Mouse (Mus musculus): ENCODE data around the gene Zfp472.

The Zfp472 gene

GRCm38 (mm10) chr17:32965623-32966290 lies at the start of gene Zfp472:
Zfp472 (plus strand) TSS chr17:32965814.
- peak; percentile 82 to 90 for DNase-seq (ENCODE audit: low spot score in 2 of 2)

DNA sequence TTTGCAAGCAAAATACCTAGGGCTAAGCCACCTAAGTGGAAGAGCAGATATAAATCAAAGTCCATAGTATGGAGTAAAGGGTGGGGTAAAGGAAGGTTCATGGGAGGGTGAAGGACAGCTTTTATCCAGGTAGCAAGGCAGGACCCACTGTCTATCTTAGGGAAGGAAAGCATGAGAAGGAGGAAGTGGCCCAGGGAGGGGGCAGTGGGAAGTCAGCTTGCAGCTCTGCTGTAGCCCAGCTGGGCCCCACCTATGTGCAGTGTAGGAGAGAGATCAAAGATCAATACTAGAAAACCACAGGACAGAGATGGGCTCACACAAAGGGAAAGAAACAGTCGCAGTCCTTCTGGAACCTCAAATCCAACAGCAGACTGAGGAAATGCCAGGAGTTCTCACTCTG lies 49.5 kb upstream of the Zfp472 start:
- DNase-seq (ENCODE audit: low spot score in 2 of 2): no peak

- no peak for DNase-seq (ENCODE audit: low spot score in 2 of 2)
Measured at GRCm38 (mm10) chr17:32917131-32917530, 48.5 kb upstream of the Zfp472 start, which contains the start of gene Cyp4f14. Cyp4f14 (minus strand) TSS chr17:32917342.

DNA sequence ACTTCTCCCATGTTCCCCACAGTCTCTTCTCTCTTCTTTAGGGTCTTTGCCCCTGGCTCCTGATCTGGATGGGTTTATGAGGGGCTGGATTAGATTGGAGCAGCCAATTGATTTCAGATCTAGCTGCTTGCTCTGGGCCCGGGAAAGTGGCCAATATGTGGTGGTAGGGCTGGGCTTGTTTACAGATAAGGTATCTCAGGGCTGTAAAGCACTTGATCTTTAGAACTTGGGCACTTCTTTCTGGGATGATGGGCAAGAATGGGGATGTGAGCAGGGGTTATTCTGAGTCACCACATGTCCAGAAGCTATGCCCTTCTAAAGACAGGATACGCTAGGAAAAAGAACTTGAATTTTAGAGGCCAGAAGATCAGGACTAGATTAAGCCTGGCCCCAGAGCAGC lies 46.5 kb upstream of the Zfp472 start:
- no peak for DNase-seq (ENCODE audit: low spot score in 2 of 2)

GRCm38 (mm10) chr17:32923681-32924080 lies 41.9 kb upstream of the Zfp472 start:
- DNase-seq (ENCODE audit: low spot score in 2 of 2): no peak

GRCm38 (mm10) chr17:32924658-32925312 lies 40.8 kb upstream of the Zfp472 start:
- DNase-seq (ENCODE audit: low spot score in 2 of 2): peak; percentile 36 to 64

- DNase-seq (ENCODE audit: low spot score in 2 of 2): no peak
Measured at GRCm38 (mm10) chr17:32927803-32928202, 37.8 kb upstream of the Zfp472 start.

GRCm38 (mm10) chr17:32939831-32940230 lies 25.8 kb upstream of the Zfp472 start:
- no peak for DNase-seq (ENCODE audit: low spot score in 2 of 2)

DNA sequence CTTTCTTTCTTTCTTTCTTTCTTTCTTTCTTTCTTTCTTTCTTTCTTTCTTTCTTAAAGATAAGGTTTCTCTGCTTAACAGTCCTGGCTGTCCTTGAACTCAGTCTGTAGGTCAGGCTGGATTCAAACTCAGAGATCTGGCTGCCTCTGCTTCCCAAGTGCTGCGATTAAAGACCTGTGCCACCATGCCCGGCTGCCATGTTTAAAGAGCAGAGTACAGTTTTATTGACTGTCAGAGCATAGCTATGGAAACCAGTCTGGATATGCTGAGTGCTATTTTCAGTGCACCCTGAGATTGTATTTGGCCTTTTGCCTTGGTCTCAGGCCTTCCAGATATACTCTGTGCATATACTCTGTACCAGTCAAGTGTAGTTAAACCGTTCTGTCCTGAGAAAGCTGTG lies 22.0 kb upstream of the Zfp472 start:
- DNase-seq (ENCODE audit: low spot score in 2 of 2): no peak

GRCm38 (mm10) chr17:32944402-32945035 lies 21.1 kb upstream of the Zfp472 start:
- DNase-seq (ENCODE audit: low spot score in 2 of 2): no peak

DNA sequence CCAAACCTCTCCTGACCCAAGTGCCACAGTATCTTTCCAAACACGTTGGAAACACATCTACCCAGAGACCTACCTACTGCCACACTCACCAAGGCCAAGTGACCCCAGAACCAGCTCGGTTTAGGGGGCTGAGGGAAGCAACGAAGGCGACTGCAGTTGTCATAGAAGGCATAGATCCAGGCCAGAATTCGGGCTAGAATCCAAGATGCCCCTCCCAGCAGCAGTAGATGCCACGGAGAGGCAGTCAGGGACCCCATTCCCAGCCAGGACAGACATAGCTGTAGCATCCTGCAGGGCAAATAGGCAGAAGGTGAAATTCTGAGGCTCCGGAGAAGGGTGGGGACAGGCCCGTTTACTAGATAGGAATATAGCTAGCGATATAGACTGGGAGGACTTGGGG lies 18.9 kb upstream of the Zfp472 start:
- no peak for DNase-seq (ENCODE audit: low spot score in 2 of 2)

DNA sequence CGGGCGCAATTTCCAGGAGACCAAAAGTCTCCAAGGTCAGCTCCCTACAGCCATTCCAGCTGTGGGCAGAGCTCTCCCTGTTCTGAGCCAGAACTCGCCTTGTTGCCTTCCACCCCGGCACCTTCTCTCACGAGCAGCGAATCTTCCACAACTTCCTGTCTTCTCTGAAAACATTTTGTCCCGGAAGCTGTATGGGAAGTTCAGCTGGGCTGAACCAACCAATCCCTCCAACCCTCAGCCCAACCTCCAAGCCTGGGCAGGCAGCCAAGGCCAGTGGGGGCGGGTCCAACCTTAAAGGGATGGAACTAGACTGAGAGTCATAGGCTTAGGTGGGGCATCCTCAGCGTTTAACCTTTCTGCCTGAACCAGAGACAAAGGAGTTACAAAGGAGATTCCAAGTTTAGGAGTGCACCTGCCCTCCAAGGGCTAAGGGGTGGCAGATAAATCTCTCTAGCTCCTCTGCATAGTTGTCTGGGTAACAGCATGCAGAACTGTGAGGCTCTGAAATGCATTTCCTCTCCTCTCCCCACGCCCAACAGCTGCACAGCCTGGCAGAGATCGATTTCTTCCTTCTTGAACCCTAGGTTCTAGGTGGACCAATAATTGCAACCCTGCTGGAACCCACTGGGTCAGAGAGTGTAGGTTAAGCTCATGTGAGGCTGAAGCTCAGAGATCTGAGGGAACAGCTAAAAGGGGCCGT lies 18.2 kb upstream of the Zfp472 start, which contains the start of gene Cyp4f13:
Gene Cyp4f13 (minus strand): TSS at position 188 of the 700 bp plus-strand sequence.
- DNase-seq (ENCODE audit: low spot score in 2 of 2): peak; percentile 75 to 87

DNA sequence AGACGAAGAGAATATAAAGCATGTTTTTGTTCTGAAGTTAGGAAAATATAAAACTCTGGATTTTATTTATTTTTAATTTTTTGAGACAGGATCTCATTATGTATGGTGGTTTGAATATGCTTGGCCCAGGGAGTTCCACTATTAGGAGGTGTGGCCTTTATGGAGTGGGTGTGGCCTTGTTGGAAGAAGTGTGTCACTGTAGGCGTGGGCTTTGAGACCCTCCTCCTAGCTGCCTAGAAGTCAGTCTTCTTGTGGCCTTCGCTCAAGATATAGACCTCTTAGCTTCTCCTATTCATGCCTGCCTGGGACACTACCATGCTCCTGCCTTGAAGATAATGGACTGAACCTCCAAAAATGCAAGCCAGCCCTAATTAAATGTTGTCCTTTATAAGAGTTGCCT lies 15.5 kb upstream of the Zfp472 start:
- no peak for DNase-seq (ENCODE audit: low spot score in 2 of 2)

GRCm38 (mm10) chr17:32951006-32951405 lies 14.6 kb upstream of the Zfp472 start:
- DNase-seq (ENCODE audit: low spot score in 2 of 2): no peak

DNA sequence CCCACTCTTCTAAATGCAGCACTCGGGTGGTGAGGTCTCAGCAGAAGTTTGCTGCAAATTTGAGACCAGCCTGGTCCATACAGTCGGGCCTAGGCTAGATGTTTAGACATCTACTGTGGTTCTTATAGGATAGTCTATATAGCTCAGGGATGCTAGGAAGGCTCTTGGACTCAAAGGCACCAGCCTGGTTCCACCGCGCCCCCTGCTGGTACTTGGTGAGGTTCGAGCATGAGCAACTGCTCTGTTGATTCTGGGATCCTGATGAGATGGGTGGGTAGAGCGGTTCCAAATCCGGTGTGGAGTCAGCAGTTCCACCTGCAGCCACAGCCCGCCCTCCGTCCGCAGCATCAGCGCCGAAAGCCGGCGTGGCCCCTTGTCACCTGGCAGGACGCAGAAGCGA lies 14.2 kb upstream of the Zfp472 start:
- peak; percentile 61 to 82 for DNase-seq (ENCODE audit: low spot score in 2 of 2)

- no peak for DNase-seq (ENCODE audit: low spot score in 2 of 2)
Measured at GRCm38 (mm10) chr17:32965253-32965622, 376 bp upstream of the Zfp472 start.

GRCm38 (mm10) chr17:32981361-32981760 lies 15.7 kb downstream of the Zfp472 start:
- no peak for DNase-seq (ENCODE audit: low spot score in 2 of 2)

DNA sequence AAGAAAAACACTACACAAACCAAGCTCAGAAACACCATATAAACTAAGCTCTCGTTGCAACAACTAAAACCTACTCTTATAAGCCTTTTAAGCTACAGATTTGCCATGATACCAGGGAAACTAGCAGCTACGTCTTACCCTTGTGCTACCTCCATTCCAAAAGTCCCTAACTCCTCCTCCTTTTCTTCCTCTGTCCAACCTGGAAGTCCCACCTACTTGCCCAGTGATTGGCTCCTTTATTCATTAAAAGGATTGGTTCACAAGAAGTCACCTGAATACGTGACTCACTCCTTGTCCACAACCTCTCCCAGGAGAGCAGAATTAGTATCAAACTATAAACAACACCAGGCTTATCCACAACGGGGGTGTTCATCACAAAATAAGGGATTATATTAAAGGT lies 20.7 kb downstream of the Zfp472 start:
- DNase-seq (ENCODE audit: low spot score in 2 of 2): no peak

DNA sequence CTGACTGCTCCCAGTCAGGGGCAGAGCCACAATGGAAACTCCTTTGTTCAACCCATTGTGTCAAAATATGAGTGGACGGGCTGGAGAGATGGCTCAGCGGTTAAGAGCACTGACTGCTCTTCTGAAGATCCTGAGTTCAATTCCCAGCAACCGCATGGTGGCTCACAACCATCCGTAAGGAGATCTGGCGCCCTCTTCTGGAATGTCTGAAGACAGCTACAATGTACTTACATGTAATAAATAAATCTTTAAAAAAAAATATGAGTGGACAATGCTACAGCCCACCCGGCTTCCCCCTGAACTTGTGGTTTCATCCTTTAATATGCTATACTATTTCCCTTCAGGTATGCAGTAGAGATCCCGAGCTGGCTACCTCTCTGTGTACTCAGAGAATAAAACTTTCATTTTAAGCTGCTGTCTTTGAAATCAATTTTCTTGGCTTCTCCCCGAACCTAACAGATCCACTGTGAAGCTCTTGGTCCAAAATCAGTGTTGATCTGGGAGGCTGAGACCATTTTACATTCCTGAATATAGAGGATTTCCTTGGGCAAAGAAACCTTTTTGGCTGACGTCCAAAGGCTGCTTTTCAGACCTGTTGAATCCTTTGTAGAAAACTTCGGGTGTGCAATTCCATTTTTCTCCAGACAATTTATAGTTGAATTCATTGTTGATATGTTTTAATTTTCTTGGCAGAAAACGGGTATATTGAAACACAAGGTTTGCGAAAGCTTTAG lies 26.5 kb downstream of the Zfp472 start:
- no peak for DNase-seq (ENCODE audit: low spot score in 2 of 2)

DNA sequence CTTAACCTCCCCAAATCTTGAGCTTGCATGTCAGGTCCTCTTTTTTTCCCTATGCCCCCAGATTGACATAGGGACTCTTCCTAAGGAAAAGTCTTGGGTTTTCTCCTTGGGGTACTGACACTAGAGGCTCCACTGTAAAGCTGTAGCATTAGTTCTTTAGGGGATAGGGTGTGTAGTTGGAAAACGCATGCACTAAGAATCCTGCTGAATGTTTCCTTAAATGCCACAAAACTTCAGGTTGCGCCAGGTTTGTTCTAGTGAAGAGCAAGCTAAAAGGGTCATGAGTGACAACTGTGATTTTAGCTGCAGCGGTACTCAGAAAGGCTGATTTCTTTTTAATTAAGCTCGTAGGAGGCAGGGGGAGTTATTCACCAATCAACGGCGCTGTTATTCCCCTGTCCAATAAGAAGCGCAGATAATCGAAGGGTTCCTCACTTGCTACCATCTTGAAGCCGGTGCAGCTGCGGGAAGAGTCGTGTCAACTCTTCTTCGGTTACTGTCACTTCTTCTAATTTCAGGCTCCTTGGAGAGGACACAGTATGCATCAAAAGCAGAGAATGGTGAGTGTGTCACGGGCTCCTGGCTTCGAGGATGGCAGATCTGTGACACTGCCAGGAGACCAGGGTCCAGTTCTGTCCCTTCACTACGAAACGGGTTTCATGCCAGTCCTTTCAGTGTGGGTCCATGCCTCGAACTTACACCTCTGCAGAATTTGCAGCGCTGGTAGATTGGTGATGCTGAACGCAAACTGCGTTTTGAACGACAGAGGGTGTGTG lies 27.3 kb downstream of the Zfp472 start, which contains the start of gene Zfp952:
Gene Zfp952 (plus strand): TSS at position 431 of the 776 bp plus-strand sequence.
- DNase-seq (ENCODE audit: low spot score in 2 of 2): peak; percentile 84 to 87

DNA sequence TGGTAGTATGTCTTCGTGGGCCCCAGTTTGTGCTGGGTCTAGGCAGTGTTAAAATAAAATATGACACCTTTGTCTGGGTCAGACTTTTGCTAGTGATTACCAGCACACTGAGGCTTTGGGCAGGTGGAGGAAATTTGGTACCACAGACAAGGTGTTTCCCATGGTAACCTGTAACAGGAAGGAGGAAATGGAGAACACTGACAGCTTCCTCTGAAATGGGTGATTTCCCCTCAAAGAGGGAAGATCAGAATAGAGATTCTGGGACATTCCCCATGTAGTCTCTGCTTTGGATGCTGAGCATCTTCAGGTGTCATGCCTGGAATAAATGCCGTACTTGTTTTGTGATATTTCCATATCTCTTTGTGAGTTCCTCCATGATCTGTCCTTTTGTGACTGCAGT lies 32.9 kb downstream of the Zfp472 start:
- DNase-seq (ENCODE audit: low spot score in 2 of 2): no peak

All from right cerebral cortex, postnatal 36 days (tissue).